Mouse (Mus musculus) hindbrain, embryonic 16.5 days (tissue): ENCODE data around the gene Zfyve21. TPM values are rescaled to one million over a fixed set of nuclear protein-coding genes. Genes with fewer than 3 reads are reported as not detected.

Source experiments
- ATAC-seq: fragments of 200-750 bp; cut with Nextera tagmentation; 2 replicates; pipeline ENCODE4 v1.8.0; 2017; ENCODE audit warnings: moderate TSS enrichment, moderate library complexity
- H3K27ac ChIP-seq: fragments of 300-500 bp; sonication (generic); 2 replicates; pipeline ENCODE4 v1.5.1; 2014; ENCODE audit warnings: low read depth, mild to moderate bottlenecking, control low read depth, low read length, moderate library complexity
- H3K27me3 ChIP-seq: fragments of 300-500 bp; sonication (generic); replicated peaks from 2 replicates; pipeline ENCODE4 v1.6.1; 2014; ENCODE audit warnings: low read length; ENCODE audit not compliant: control insufficient read depth, insufficient read depth
- H3K36me3 ChIP-seq: fragments of 300-500 bp; sonication (generic); 2 replicates; pipeline ENCODE4 v1.6.1; 2014; ENCODE audit warnings: mild to moderate bottlenecking, low read length, moderate library complexity, mixed read lengths; ENCODE audit not compliant: control insufficient read depth, insufficient read depth
- H3K4me1 ChIP-seq: fragments of 300-500 bp; sonication (generic); 2 replicates; pipeline ENCODE4 v1.6.1; 2014; ENCODE audit warnings: low read depth, low read length; ENCODE audit not compliant: control insufficient read depth, insufficient read depth
- H3K4me2 ChIP-seq: fragments of 300-500 bp; sonication (generic); 2 replicates; pipeline ENCODE4 v1.6.1; 2014; ENCODE audit warnings: mild to moderate bottlenecking, low read length, control low read depth, moderate library complexity
- H3K4me3 ChIP-seq: fragments of 300-500 bp; sonication (generic); 2 replicates; pipeline ENCODE4 v1.5.1; 2014; ENCODE audit warnings: mild to moderate bottlenecking, low read length, control low read depth, moderate library complexity
- H3K9ac ChIP-seq: fragments of 300-500 bp; sonication (generic); 2 replicates; pipeline ENCODE4 v1.6.1; 2014; ENCODE audit warnings: low read depth, mild to moderate bottlenecking, control low read depth, low read length, moderate library complexity
- H3K9me3 ChIP-seq: fragments of 300-500 bp; sonication (generic); 2 replicates; pipeline ENCODE4 v1.6.1; 2014; ENCODE audit warnings: mild to moderate bottlenecking, low read length, moderate library complexity; ENCODE audit not compliant: control insufficient read depth
- WGBS: fragments of 180-500 bp; shearing (Covaris S2); extraction: QIAGEN DNeasy Blood & Tissue Kit; methylation state at CpG from one replicate; pipeline ENCODE4 v1.1.7; 2014; 5-methylcytosine and 5-hydroxymethylcytosine counted together
- polyA plus RNA-seq: library from polyadenylated mRNA; unstranded; fragments of >200 nt; fragmentation: Nextera tagmentation; extraction: Ambion mirVana; gene quantifications from 2 replicates; pipeline ENCODE4 v1.2.1, GENCODE M21; 2015

Zfyve21 gene
- polyA plus RNA-seq, 1 experiment from 2014 or later, result 46.9 TPM

DNA sequence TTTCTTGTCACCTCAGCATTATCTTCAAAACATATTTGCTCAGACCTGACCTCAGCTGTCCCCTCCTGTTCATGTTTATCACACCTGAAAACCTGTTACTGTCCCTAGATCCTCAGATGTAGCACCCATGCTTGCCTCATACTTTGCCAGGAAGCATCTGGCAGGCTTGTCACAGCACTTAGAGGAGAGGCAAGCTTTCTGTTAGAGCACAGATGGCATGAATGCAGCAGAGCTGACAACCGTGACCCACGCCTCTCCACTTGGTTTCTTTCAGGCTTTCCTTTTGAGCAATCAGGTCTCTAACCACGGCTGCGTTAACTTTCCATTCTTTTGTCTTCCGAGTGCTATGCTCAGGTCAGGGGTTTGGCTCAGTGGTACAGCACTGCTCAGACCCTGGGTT lies 15.5 kb downstream of the Zfyve21 start:
- H3K27me3 ChIP-seq, result no peaks in the 10 kb centered on the region
- no peaks in the 10 kb centered on the region for H3K4me1 ChIP-seq
- peak; percentile 24; the same call in 1 of the 2 replicates for ATAC-seq
- WGBS, result 42% methylated on average over 5 of the region's 5 CpGs
- H3K9me3 ChIP-seq, result no peaks in the 10 kb centered on the region
- H3K27ac ChIP-seq, result 0 out of 2 replicates have a peak overlapping the region, but pooled peaks have one; percentile 14
- H3K9ac ChIP-seq, result no peak overlapping the region
- peaks cover 65% of the 10 kb centered on the region for H3K36me3 ChIP-seq
- no peak overlapping the region for H3K4me2 ChIP-seq
- H3K4me3 ChIP-seq, result no peak overlapping the region

DNA sequence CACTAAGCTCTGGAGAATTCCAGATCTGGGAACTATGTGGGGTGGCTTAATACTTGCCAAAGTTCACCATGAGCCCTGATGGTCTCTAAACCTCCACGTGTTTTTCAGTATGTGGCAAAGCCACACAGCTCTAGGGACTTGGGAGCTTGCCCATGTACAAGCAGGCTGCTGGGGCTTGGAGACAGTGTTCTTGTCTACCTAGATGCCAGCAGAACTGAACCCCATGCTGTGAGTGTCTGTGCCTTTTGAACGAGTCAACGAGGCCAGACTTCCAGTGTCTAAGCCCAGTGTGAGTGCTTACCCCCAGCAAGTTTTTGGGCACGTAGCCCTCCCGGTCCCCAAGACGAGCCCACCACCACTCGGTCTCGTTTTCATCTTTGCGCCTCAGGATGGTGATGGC lies 16.0 kb downstream of the Zfyve21 start:
- Histone ChIP-seq H3K27me3 (no peaks in the 10 kb centered on the region), H3K4me1 (no peaks in the 10 kb centered on the region), H3K27ac (0 out of 2 replicates have a peak overlapping the region, but pooled peaks have one; percentile 14), H3K4me2 (no peak overlapping the region), H3K9me3 (no peaks in the 10 kb centered on the region), H3K36me3 (peaks cover 65% of the 10 kb centered on the region), H3K9ac (no peak overlapping the region), H3K4me3 (no peak overlapping the region)
- ATAC-seq, result no peak; the same call in 1 of the 2 replicates
- WGBS, result 77% methylated on average over 9 of the region's 9 CpGs

DNA sequence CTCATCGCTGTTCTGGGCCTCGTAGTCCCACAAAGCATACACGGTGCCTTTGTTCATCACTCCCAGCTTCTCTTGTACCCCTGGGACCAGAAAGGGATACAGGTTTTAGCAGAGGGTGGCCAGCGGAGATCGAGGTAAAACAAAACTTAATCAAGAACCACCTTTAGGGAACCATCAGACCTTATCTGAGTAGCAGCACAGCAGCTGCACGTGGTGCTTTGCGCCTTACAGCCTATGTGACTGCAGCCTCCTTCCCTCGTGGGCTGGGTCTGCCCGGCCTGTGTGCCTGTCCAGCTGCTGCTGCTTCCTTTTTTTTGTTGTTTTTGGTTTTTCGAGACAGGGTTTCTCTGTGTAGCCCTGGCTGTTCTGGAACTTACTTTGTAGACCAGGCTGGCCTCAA lies 16.4 kb downstream of the Zfyve21 start:
- WGBS, result 78% methylated on average over 10 of the region's 10 CpGs
- ATAC-seq, result no peak
- H3K36me3 ChIP-seq, result peaks cover 64% of the 10 kb centered on the region

DNA sequence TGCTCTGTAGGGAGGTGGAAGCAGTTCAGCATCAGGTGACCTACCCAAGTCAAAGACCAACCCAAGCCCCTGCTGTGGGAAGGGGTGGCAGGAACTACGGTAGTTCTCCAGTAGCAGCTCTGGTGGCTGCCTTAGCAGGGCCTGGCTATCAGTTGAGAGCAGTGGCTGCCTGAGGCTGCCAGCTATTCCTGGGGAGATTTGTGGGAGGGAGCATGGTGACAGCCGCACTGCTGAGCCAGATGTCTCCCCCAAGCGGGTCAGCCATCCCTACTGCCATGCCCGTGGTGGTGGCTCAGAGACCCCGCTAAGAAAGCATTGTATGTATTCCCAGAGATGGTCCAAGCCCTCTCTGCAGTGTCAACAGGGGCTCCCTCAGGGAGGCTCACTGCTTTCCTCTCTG lies 18.7 kb downstream of the Zfyve21 start:
- H3K27me3 ChIP-seq, result no peaks in the 10 kb centered on the region
- no peaks in the 10 kb centered on the region for H3K4me1 ChIP-seq
- H3K9ac ChIP-seq, result no peak overlapping the region
- no peak overlapping the region for H3K4me2 ChIP-seq
- ATAC-seq, result no peak
- H3K27ac ChIP-seq, result no peak overlapping the region
- peaks cover 58% of the 10 kb centered on the region for H3K36me3 ChIP-seq
- no peak overlapping the region for H3K4me3 ChIP-seq
- no peaks in the 10 kb centered on the region for H3K9me3 ChIP-seq
- WGBS, result 75% methylated on average over 5 of the region's 5 CpGs

More for the DNA sequence above, 16.4 kb downstream of the Zfyve21 start:
- Histone ChIP-seq H3K9ac (no peak overlapping the region), H3K4me2 (no peak overlapping the region), H3K4me3 (no peak overlapping the region), H3K27me3 (no peaks in the 10 kb centered on the region), H3K9me3 (no peaks in the 10 kb centered on the region), H3K27ac (no peak overlapping the region), H3K4me1 (no peaks in the 10 kb centered on the region)

DNA sequence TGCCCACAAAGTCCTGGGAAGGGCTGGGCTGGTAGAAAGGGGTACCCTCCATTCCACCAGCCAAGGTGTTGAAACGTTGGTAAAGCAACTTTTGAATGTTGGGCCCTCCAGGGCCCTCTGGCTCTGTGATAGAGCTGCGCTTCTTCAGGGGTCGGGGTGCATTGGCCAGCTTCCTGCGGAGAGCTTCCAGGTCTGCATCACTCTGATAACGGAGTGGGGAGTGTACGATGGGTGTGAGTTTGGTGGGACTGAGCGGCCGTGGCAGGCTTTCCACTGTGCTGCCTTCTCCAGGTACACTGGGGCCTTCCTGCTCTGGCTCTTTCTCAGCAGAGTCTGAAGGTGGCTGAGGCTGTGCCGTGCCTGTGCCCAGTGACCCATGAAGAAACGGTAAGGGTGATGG lies 19.5 kb downstream of the Zfyve21 start:
- H3K4me3 ChIP-seq, result no peak overlapping the region
- no peak overlapping the region for H3K4me2 ChIP-seq
- H3K4me1 ChIP-seq, result no peaks in the 10 kb centered on the region
- no peaks in the 10 kb centered on the region for H3K27me3 ChIP-seq
- WGBS, result 87% methylated on average over 10 of the region's 10 CpGs
- no peaks in the 10 kb centered on the region for H3K9me3 ChIP-seq
- ATAC-seq, result no peak
- peaks cover 56% of the 10 kb centered on the region for H3K36me3 ChIP-seq
- H3K9ac ChIP-seq, result no peak overlapping the region
- no peak overlapping the region for H3K27ac ChIP-seq

DNA sequence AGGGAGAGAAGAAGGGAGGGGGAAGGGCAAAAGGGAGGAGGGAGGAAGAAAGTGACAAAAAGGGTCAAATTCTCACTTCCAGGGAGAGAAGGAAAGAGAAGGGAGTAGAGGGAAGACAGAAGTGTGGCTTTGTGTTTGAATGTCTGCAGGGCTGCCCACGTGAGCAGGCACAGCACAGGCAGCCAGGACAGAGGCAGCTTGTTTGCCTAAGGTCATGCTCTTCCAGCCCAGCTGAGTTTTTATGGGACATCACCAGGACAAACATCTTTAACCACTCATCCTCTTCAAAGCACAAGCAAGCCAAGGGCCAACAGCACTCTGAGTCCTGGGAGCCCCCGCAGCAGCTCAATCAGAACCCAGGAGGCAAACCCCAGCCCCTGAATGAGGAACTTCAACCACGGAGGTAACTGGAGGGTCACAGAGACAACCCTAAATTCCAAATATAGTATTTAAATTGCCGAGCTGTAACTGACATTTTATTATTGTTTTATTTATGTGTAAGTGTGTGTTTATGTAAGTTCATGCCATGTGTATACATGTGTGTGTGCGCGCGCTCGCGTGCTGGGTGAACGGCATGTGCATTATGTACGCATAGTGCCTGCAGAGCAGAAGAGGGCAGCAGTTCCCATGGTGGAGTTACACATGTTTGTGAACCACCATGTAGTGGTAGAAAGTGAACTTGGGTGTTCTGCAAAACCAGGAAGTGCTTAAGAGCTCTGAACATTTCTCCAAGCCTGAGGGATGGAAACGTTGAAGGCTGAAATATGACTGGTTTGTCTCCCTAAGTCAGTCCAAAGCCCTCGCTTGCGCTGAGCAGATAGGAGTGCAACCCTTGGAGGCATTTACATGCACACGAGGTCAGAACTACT lies 28.8 kb downstream of the Zfyve21 start:
- Histone ChIP-seq H3K27ac (no peak overlapping the region), H3K27me3 (no peaks in the 10 kb centered on the region), H3K9ac (no peak overlapping the region), H3K4me1 (no peaks in the 10 kb centered on the region), H3K36me3 (peaks cover 13% of the 10 kb centered on the region), H3K4me3 (no peak overlapping the region), H3K9me3 (no peaks in the 10 kb centered on the region), H3K4me2 (no peak overlapping the region)
- no peak for ATAC-seq
- WGBS, result 87% methylated on average over 15 of the region's 15 CpGs

DNA sequence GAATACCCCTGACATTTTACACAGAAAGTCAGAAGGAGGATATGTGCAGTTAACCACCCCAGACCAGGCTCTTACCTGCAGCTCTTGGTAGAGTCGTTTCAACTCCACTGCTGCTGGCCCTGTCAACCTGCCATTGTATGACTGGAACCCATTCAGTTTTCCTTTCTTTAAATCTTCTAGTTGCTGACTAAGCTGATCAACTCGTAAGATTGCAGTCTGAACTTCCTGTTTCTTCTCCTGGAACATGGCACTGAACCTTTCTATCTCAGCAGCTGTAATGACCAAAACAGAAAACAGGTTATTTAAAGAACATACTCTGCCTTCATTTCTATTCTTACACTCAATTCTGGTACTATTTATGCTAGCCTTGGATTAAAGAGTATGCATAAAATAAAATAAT lies 29.5 kb downstream of the Zfyve21 start:
- Histone ChIP-seq H3K27ac (no peak overlapping the region), H3K4me2 (no peak overlapping the region), H3K27me3 (no peaks in the 10 kb centered on the region), H3K9ac (no peak overlapping the region), H3K4me1 (no peaks in the 10 kb centered on the region), H3K4me3 (no peak overlapping the region), H3K9me3 (no peaks in the 10 kb centered on the region), H3K36me3 (peaks cover 7% of the 10 kb centered on the region)
- ATAC-seq, result no peak
- WGBS, result 52% methylated on average over 2 of the region's 2 CpGs

DNA sequence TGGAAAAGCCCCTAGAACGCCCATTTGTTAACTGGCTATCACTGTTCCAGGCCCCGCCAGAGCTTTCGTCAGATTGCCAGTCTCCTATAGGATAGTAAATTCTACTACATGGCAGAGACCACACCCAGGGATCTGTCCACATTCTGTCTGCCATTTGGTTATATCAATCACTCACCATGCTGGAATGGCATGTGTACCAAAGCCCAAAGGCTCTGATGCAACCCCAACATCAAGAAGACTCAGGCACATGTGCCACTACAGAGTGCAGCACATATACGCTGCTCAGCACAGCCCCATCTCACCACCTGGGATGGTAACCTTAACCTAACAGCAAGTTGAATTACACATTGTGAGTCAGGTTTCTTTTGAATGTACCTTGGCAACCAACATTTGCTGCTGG lies 32.0 kb downstream of the Zfyve21 start:
- WGBS, result 91% methylated on average over 4 of the region's 4 CpGs
- peaks cover 2% of the 10 kb centered on the region; the same call in 1 of the 2 replicates for H3K36me3 ChIP-seq
- H3K9me3 ChIP-seq, result no peaks in the 10 kb centered on the region
- no peak overlapping the region for H3K9ac ChIP-seq
- H3K27me3 ChIP-seq, result no peaks in the 10 kb centered on the region
- no peak overlapping the region for H3K4me3 ChIP-seq
- ATAC-seq, result no peak
- no peak overlapping the region for H3K27ac ChIP-seq
- H3K4me2 ChIP-seq, result no peak overlapping the region
- no peaks in the 10 kb centered on the region for H3K4me1 ChIP-seq

DNA sequence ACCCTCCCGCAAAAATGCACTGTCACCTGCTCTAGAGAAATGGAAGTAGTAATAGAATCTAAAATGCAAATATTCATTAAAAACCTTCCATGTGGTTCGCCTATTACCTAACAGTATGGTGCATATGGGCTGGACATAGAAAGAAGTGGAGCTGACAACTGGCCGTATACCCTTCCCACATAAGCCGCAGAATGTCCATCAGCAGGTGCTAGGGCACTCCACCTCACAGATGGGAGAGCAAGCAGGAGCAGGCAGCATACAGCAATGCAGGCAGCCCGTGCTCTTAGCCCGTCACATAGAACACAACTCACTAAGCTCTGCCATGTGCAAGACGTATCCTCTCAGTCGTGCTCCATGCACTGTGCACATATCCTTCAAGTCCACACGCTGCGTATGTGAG lies 32.8 kb downstream of the Zfyve21 start:
- H3K4me3 ChIP-seq, result no peak overlapping the region
- 85% methylated on average over 10 of the region's 10 CpGs for WGBS
- H3K9ac ChIP-seq, result no peak overlapping the region
- no peak; the same call in 1 of the 2 replicates for ATAC-seq
- no peaks in the 10 kb centered on the region for H3K9me3 ChIP-seq
- H3K27me3 ChIP-seq, result no peaks in the 10 kb centered on the region
- no peaks in the 10 kb centered on the region for H3K4me1 ChIP-seq
- H3K4me2 ChIP-seq, result no peak overlapping the region
- peaks cover 2% of the 10 kb centered on the region; the same call in 1 of the 2 replicates for H3K36me3 ChIP-seq
- no peak overlapping the region for H3K27ac ChIP-seq
